ENCODE assay signal across 10 mouse cellular contexts in genomic region chr2:27327076-27327475, GRCm38 (mm10).
A peak's percentile ranks its signal among the peaks of the same experiment; 100 is the strongest.
DNase-seq lines count a peak whose midpoint lies in the region; ATAC-seq and TF ChIP-seq lines count a peak whose summit lies in the region.
"Had no signal": no experiment of that assay in that cellular context is flagged by ENCODE, and none has a peak within 500 bp of the region (broad histone marks: within the 10 kb centered on the region; RNA-seq: fewer than 3 reads in every experiment).

No protein-coding gene starts in this region.

- no peaks in the 10 kb centered on the region for H3K27me3 ChIP-seq in embryonic facial prominence, embryonic 13.5 days
- H3K27me3 ChIP-seq in myocyte (ENCODE audit: control insufficient read depth, insufficient read depth, insufficient read length) = no peaks in the 10 kb centered on the region
- H3K27me3 ChIP-seq in midbrain, embryonic 14.5 days (ENCODE audit: control insufficient read depth, insufficient read depth, low read length) = no peaks in the 10 kb centered on the region
- H3K27me3 ChIP-seq: forebrain, embryonic 15.5 days; neural tube, embryonic 12.5 days had no signal

- H3K27ac ChIP-seq in embryonic facial prominence, embryonic 13.5 days = no peak overlapping the region
- no peak overlapping the region for H3K27ac ChIP-seq in midbrain, embryonic 14.5 days (replicated peaks; ENCODE audit: low read depth, low read length)
- H3K27ac ChIP-seq: forebrain, embryonic 15.5 days; neural tube, embryonic 12.5 days had no signal

- 0 out of 2 replicates have a peak overlapping the region, but pooled peaks have one; percentile 1 for H3K9ac ChIP-seq in embryonic facial prominence, embryonic 13.5 days
- H3K9ac ChIP-seq in midbrain, embryonic 14.5 days (replicated peaks; ENCODE audit: low read length) = no peak overlapping the region
- H3K9ac ChIP-seq: forebrain, embryonic 15.5 days; neural tube, embryonic 12.5 days had no signal

- peaks cover 4% of the 10 kb centered on the region for H3K79me2 ChIP-seq in myocyte (ENCODE audit: control insufficient read depth, insufficient read depth)

- H3K9me3 ChIP-seq in embryonic facial prominence, embryonic 13.5 days = no peaks in the 10 kb centered on the region
- H3K9me3 ChIP-seq in midbrain, embryonic 14.5 days (ENCODE audit: control insufficient read depth, low read length) = no peaks in the 10 kb centered on the region
- H3K9me3 ChIP-seq: forebrain, embryonic 15.5 days; neural tube, embryonic 12.5 days had no signal

- peak; percentile 25 to 54 for DNase-seq in kidney, postnatal 25 days
- no peak for DNase-seq in kidney, adult 18-20 months
- peak; percentile 36 to 49 for DNase-seq in kidney, postnatal 36 days
- DNase-seq in embryo, embryonic 11 days = no peak
- no peak for DNase-seq in right cerebral cortex, postnatal 10 days (ENCODE audit: low spot score in 2 of 2)
- no peak for DNase-seq in midbrain, embryonic 14.5 days

- peaks cover 43% of the 10 kb centered on the region for H3K4me1 ChIP-seq in embryonic facial prominence, embryonic 13.5 days
- H3K4me1 ChIP-seq in midbrain, embryonic 14.5 days (ENCODE audit: control insufficient read depth, insufficient read depth, low read length) = peaks cover 22% of the 10 kb centered on the region; the same call in 1 of the 2 replicates

- H3ac ChIP-seq in myocyte (ENCODE audit: control insufficient read depth, insufficient read length) = no peak overlapping the region

- no peak overlapping the region for H3K4me2 ChIP-seq in embryonic facial prominence, embryonic 13.5 days
- H3K4me2 ChIP-seq in myocyte (ENCODE audit: low read depth) = peak overlapping the region; percentile 64
- H3K4me2 ChIP-seq in midbrain, embryonic 14.5 days (ENCODE audit: low read length) = no peak overlapping the region
- H3K4me2 ChIP-seq: forebrain, embryonic 15.5 days; neural tube, embryonic 12.5 days had no signal

- no peaks in the 10 kb centered on the region for H3K36me3 ChIP-seq in embryonic facial prominence, embryonic 13.5 days
- H3K36me3 ChIP-seq in myocyte (ENCODE audit: control insufficient read depth, insufficient read depth) = no peaks in the 10 kb centered on the region
- no peaks in the 10 kb centered on the region for H3K36me3 ChIP-seq in midbrain, embryonic 14.5 days (ENCODE audit: control insufficient read depth, insufficient read depth, low read length)
- H3K36me3 ChIP-seq: forebrain, embryonic 15.5 days; neural tube, embryonic 12.5 days had no signal

- 77% methylated on average over 6 of the region's 6 CpGs for WGBS in embryonic facial prominence, embryonic 13.5 days
- 82% methylated on average over 6 of the region's 6 CpGs for WGBS in midbrain, embryonic 14.5 days

- no peak for TF ChIP-seq POLR2A in myocyte (IDR thresholded peaks at IDR 0.05; ENCODE audit: insufficient read length, low read depth)

- H3K4me3 ChIP-seq in embryonic facial prominence, embryonic 13.5 days = no peak overlapping the region
- H3K4me3 ChIP-seq in myocyte = no peak overlapping the region
- H3K4me3 ChIP-seq in midbrain, embryonic 14.5 days (replicated peaks; ENCODE audit: low read depth, low read length) = no peak overlapping the region
- H3K4me3 ChIP-seq: forebrain, embryonic 15.5 days; neural tube, embryonic 12.5 days had no signal

- no peak for ATAC-seq in embryonic facial prominence, embryonic 13.5 days (ENCODE audit: insufficient number of reproducible peaks, insufficient read depth, low FRiP score, low TSS enrichment, low read depth)
- ATAC-seq in midbrain, embryonic 14.5 days (ENCODE audit: low FRiP score, low TSS enrichment) = no peak
- ATAC-seq: forebrain, embryonic 15.5 days had no signal

TF ChIP-seq in myocyte, 11 proteins besides CTCF, POLR2A, EP300 and RAD21:
- peak in 1 of 3 experiments; percentile 33 for TF ChIP-seq MYOD1 (IDR thresholded peaks at IDR 0.05; ENCODE audit: control insufficient read depth in 1 of 3, insufficient read length in 2 of 3, low read depth in 2 of 3)
- no peak for TF ChIP-seq TCF12 (IDR thresholded peaks at IDR 0.05; ENCODE audit: insufficient read depth, poor library complexity, severe bottlenecking)
- peak in 1 of 3 experiments; percentile 49 for TF ChIP-seq MYOG (IDR thresholded peaks at IDR 0.05; ENCODE audit: control insufficient read depth in 1 of 3, insufficient read depth in 1 of 3, insufficient read length in 2 of 3, low read depth in 2 of 3)
- no peak for TF ChIP-seq CEBPB (IDR thresholded peaks at IDR 0.05; ENCODE audit: insufficient read depth, poor library complexity, severe bottlenecking)
TF ChIP-seq in myocyte: peak in this region for 2.

Comparison
In these comparisons a context has a peak if more than half of its experiments do, and no peak if none do; other contexts are left out.
1. DNase-seq: peak in kidney, postnatal 25 days (2 of 2) and kidney, postnatal 36 days (2 of 2); none in kidney, adult 18-20 months (single experiment), embryo, embryonic 11 days (single experiment), right cerebral cortex, postnatal 10 days (0 of 2) and midbrain, embryonic 14.5 days (single experiment).